Mouse (Mus musculus): Measurements from ENCODE around the gene Nos1ap. TPM values are rescaled to one million over a fixed set of nuclear protein-coding genes. Genes with fewer than 3 reads are reported as not detected.
A peak's percentile ranks its signal among the peaks of the same experiment; 100 is the strongest.

Nos1ap gene
- total RNA-seq, 2 experiments from 2014 or later, result 79.2 to 91.1 TPM

DNA sequence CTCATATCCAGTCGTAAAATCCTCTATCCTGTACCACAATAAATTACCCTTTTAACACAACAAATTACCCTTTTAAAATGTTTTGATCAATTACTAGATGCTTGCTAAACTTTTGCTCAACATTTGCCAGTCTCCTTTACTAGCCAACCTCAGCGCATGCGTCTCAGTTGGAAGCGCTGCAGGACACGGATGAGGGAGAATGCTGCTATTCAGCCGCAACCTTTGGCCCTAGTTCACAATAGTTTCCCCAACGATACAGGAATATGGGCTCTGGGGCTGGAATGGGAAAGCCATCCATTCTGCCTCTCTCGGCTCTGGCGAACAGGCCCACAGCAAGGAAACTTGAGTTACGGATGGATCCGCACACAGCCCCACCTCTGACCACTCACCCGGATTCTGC lies 75.4 kb downstream of the Nos1ap start:
- intact Hi-C loops (cut with DNase I), result no loop called here
- no peak for DNase-seq (ENCODE audit: extremely low spot score in 1 of 2, low spot score in 2 of 2)

DNA sequence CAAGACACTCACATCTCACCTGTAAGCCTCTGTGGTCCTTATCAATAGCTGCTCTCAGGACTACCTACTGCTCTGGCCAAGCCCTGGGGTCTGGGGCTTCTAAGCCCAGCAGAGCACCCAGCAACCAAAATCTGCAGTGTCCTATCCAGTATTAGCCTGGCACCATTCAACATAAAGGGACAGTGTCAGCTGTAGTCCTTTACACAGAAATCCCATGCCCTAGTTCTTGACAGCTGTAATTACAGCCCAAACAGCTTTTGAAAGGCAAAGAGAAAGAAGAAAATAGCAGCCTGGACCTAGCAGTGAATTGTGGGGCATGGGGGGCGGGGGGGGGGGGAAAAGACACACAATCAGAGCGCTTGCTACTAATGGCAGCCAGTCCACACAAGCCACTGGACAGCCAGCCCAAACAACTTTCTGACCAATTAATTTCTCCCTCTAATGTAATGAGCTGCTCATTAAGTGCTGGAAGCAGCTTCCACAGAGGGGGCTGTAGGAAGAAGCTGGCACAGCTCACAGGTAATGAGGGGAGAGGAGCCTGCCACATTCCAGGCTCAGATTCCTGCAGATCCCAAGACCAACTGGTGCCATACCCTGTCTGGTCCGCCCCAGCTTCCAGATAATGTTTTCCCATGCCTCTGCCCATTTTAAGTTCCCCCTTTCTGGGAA lies 77.1 kb downstream of the Nos1ap start:
- intact Hi-C loops (cut with DNase I), result no loop called here
- DNase-seq (ENCODE audit: extremely low spot score in 1 of 2, low spot score in 2 of 2), result no peak

DNA sequence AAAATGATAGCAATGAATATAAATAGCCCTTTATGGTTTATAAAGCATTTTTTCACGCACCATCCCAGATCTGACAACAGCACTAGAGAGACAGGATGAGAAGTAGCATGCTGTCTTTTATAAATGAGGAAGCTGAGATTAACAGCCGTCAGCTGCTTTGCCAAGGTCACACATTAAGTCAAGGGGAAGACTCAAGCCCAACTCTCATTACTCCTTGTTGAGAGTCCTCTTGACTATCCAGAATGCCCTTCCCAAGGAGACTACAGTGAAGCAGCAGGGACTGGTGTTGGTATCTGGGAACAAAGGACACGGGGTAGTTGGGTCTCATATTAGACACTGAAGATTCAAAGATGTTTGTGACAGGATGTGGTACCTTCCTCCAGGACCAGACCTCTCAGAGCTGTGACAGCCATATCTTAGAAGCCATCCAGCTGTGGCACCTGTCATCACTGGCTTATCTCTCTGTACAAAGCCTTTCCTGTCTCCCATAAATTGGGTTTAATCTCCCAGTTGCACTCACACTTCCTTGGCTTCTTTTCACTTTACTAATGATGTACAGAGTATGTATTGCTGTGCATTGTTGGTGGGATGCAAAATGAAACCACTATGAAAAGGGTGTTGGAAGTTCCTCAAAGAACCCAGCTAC lies 78.9 kb downstream of the Nos1ap start:
- peak in 1 of 2 experiments; percentile 2 for DNase-seq (ENCODE audit: extremely low spot score in 1 of 2, low spot score in 2 of 2)
- intact Hi-C loops (cut with DNase I), result no loop called here

DNA sequence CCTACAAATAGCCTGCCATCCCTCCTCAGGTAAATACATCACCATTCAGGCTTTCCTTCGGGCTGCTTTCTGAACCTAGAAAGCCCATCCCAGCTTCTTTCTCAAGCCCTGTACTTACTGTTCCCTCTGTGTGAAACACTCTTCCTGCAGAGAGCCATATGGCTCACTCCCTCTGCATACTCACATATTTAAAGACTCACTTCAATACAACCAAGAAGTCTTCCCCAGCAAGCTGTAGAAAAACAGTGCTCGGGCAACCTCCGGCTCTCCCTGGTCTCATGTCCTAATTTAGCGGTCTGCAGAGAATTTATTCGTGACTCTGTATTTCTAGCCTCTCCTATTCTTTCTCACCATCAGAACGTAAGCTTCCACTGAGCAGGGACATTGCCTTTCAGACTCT lies 83.4 kb downstream of the Nos1ap start:
- peak in 1 of 2 experiments; percentile 10 for DNase-seq (ENCODE audit: extremely low spot score in 1 of 2, low spot score in 2 of 2)

DNA sequence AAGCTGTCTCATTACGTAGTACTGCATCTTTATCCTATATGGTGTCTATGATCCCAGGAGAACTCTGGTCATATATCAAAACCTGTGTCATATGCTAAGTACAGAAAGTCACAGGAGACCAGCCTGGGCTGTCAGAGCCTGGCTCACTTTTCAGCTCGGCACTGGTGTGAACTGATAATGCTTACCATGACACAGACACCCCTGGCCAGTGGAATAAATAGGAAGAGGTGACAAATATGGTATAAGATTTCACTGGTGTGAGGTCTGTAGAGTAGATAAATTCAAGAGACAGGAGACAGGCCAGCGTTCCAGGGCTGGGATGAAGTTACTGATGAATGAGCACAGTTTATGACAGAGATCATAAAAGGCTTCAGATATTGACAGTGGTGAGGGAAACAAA lies 84.6 kb downstream of the Nos1ap start:
- intact Hi-C loops (cut with DNase I), result no loop called here
- peak in 1 of 2 experiments; percentile 4 for DNase-seq (ENCODE audit: extremely low spot score in 1 of 2, low spot score in 2 of 2)

More for the DNA sequence above, 83.4 kb downstream of the Nos1ap start:
- intact Hi-C loops (cut with DNase I), result no loop called here

DNA sequence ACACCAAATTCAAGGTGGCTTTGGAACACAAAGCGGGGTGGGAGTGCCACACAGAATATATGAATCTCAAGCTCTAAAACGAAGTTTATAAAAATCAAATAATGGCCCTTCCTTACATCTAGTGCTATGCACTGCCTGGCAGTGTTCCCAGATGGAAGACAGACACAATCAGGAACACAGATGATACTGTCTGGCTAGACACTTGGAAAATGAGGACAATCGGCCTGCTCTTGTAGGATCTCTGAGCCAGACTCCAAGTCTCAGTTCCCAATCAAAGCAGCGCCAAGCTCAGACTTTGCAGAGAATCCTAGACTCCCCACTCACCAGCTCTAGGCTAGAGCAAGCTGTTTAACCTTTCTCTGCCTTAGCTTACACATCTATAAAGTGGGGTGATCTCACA lies 85.3 kb downstream of the Nos1ap start:
- DNase-seq (ENCODE audit: extremely low spot score in 1 of 2, low spot score in 2 of 2), result peak in 1 of 2 experiments; percentile 11
- intact Hi-C loops (cut with DNase I), result no loop called here

DNA sequence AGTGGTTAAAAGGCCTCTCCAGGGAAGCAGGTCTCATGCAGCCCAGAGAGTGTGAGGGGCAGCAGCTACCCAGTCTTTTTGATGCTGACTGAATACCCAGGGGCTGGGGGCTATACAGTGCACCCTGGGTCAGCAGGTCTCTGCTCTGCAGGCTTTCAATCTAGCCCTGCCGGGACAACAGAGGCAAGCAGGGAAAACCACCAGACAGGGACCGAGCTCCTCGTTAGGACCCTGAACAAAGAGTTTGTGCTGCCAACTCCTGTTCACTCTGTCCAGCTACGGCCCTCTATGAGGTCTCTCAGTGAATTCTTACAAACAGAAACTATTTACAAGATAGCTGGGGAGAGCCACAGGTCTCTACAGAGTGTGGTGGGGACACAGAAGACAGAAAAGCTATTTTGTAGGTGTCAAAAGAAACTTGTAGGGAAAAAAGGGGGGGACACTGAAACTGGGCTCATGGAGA lies 86.4 kb downstream of the Nos1ap start:
- intact Hi-C loops (cut with DNase I), result no loop called here
- peak in 1 of 2 experiments; percentile 12 for DNase-seq (ENCODE audit: extremely low spot score in 1 of 2, low spot score in 2 of 2)

DNA sequence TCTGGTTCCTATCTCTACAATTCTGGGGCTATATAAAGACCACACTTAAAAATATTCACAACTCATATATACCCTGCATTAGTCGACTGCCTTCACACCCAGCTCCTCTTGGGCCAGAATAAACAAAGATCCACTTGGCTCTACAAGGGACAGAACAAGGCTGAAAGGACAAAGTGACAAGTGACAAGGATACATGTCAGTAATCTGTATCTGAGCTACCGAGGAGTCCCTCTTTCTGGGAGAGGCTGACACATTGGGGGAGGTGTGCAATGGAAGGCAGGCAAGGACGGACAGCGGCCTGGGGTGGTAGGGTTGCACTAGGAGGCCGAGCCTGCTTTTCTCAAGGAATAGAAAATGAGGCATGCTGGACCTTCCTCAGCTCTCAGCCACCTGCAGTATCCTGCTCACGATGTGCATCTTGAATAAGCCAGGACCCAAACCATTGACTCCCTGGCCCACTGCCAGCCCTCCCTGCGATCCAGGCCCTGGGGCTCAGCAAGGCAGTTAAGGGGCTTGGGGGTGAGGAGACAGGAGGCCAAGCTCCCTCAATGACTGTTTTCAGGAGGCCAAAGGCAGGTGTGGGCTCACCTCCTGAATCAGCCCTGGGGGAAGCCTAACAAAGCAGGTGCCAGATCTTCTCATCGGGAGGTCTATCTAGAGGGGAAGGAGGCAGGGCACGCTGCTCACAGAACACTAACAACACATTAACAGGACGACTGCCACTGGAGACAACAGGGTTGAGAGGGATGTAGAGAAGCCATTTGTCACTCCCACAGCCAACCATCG lies 87.0 kb downstream of the Nos1ap start:
- peak in 1 of 2 experiments; percentile 37 for DNase-seq (ENCODE audit: extremely low spot score in 1 of 2, low spot score in 2 of 2)
- intact Hi-C loops (cut with DNase I), result no loop called here

DNA sequence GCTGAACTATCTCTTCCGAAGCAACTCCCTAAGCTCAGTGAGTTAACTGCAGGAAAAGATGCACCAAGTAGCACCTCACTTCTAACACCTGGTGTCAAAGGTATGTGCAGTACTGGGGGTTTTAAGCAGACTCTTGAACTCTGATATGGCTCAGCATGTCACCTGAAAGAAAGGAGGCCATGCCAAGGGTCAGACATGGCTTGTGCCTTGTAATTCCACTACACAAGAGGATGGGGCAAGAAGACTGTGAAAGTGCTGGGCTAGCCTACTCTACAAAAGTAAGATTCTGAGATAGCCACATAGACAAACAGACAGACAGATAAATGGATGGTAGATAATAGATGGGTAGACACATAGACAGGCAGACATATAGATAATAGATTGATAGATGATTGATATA lies 87.7 kb downstream of the Nos1ap start:
- intact Hi-C loops (cut with DNase I), result no loop called here
- peak in 1 of 2 experiments; percentile 2 for DNase-seq (ENCODE audit: extremely low spot score in 1 of 2, low spot score in 2 of 2)

DNA sequence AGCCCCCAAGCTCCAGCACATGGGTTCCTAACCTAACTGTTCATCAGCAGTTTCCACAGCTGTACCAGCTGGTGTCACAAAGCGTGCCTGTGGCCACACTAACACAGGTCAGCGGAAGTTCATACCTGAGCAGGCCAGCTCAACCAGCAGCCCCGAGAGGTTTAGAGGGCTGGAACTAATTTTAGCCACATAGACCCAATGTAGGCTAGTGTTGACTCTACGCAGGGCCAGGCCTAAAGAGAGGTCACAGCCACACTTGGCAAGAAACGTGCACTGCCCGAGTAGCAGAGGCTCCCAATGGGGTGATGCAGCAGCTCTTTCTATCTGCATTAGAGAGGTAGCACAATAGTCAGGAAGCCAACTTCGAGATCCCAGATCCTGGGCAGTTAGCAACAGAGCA lies 88.1 kb downstream of the Nos1ap start:
- DNase-seq (ENCODE audit: extremely low spot score in 1 of 2, low spot score in 2 of 2), result peak in 1 of 2 experiments; percentile 11
- intact Hi-C loops (cut with DNase I), result no loop called here

DNA sequence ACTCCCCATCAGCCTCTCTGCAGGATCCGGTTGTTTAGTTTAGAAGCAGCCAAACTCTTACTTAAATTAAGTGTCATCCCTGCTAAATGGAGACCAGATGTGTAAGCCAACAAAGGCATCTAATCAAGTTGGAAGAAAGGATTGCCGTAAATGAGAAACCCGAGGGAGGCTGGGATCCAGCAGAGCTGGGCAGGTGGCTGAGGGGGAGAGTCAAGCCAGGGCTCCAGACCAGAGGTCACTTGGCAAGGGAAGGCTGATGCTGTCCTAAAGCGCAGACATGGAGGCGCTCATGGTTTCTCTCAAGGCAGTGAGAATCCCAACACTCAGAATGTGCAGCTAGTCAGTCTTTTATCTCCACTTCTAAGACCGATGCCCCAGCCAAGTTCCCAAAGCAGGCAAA lies 89.8 kb downstream of the Nos1ap start:
- intact Hi-C loops (cut with DNase I), result loop anchor here (10.0 kb wide), 1 partner anchor 205 kb away; no protein-coding TSS in a partner anchor
- DNase-seq (ENCODE audit: extremely low spot score in 1 of 2, low spot score in 2 of 2), result peak in 1 of 2 experiments; percentile 12

DNA sequence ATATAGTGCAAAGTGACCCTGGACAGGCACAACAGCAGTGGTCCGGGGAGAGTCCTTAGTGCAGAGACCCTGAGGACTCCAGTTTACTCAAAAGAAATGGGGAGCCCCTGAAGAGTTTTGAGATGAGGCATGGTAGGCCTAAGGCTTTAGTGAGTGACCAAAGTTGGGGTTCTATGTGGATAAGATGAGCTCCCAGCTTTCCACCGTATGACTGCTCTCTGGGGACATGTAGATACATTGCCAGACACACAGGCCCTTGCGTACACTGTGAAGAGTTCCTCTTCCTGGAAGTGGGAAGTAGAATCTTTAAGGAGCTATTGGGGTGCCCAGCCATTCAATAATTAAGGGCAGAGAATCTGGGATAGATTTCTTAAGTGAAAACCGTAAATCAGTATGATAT lies 90.2 kb downstream of the Nos1ap start:
- intact Hi-C loops (cut with DNase I), result loop anchor here (10.0 kb wide), 1 partner anchor 205 kb away; no protein-coding TSS in a partner anchor

DNA sequence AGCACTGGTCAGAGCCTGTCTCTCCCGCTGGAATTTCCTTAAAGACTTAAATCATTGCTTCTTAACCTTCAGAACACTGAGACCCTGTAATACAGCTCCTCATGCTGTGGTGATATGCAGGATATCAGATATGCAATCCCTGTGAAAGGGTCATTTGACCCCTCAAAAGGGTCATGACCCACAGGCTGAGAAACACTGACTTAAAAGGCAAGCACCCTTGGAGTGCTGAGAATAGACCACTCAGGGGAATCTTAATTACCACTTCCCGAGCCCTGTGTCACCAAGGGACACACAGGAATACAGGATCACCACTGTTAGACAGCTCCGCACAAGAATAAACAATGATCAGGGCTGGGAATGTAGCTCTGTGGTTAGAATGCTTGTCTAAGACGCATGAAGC lies 91.0 kb downstream of the Nos1ap start:
- no peak for DNase-seq (ENCODE audit: extremely low spot score in 1 of 2, low spot score in 2 of 2)
- intact Hi-C loops (cut with DNase I), result loop anchor here (10.0 kb wide), 1 partner anchor 204 kb away; no protein-coding TSS in a partner anchor

More for the DNA sequence above, 90.2 kb downstream of the Nos1ap start:
- DNase-seq (ENCODE audit: extremely low spot score in 1 of 2, low spot score in 2 of 2), result peak in 1 of 2 experiments; percentile 3

DNA sequence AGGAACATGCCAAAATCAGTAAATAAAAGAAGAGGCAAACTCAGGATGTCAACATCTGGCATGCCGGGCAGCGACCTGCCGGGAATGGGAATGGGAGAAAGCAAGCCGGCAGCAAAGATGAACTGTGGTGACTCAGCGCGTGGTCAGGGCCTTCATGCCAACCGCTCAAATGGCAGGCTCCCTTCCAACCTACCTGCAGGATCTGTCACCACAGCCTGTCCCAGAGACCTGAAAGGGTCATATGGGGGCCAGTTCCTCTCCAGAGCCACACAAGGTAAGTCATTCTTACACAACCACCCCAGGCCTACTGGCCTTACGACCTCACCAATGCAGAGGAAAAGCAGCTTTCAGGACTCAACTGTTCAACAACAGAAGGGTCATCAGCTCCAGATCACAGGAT lies 93.4 kb downstream of the Nos1ap start:
- intact Hi-C loops (cut with DNase I), result loop anchor here (10.0 kb wide), 1 partner anchor 201 kb away; no protein-coding TSS in a partner anchor
- DNase-seq (ENCODE audit: extremely low spot score in 1 of 2, low spot score in 2 of 2), result no peak

DNA sequence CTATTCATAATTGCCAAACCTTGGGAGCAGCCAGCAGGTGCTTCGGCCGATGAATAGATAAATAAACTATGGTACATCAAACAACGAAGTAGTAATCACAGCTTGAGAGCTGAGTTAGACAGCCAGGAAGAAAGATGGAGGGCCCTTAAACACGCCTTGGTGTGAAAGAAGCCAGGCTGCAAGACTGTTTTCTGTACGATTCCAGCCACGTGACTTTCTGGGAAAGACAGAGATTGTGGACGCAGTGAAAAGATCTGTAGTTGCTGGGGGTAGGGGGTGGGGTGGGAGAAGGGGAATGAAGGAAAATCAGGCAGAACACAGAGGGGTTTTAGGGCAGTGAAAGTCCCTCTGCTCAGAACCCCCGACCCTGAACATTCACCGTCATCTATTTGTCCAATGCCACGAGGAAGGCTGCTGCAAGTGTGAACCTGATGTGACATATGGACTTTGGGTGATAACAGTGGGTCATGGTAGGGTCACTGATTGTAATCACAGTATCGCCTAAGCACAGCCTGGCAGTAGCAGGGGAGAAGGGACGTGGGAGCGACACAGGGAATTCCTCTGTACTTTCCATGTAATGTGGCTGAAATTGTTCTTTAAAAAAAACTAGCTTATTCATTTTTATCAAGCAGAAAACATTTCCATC lies 94.0 kb downstream of the Nos1ap start:
- intact Hi-C loops (cut with DNase I), result loop anchor here (10.0 kb wide), 1 partner anchor 201 kb away; no protein-coding TSS in a partner anchor

DNA sequence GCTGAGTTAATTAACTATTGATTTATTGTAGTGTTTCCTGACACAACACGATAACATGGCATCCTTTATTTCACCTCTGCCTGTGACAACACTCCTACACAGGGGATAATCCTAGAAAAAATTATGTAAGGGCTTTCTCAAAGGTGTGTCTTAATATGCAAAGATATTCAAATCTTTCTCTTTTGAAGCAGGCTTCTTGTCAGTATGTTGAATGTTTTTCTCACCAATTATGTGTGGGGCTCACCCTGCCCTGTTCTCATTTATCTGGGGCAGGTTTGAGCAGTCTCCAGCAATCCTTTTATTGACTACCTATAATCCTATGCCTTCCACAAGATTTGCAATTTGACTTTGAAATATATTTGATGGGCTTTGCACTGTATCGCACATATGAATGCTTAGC lies 97.1 kb downstream of the Nos1ap start:
- intact Hi-C loops (cut with DNase I), result loop anchor here (10.0 kb wide), 1 partner anchor 198 kb away; no protein-coding TSS in a partner anchor

More for the DNA sequence above, 94.0 kb downstream of the Nos1ap start:
- DNase-seq (ENCODE audit: extremely low spot score in 1 of 2, low spot score in 2 of 2), result no peak

DNA sequence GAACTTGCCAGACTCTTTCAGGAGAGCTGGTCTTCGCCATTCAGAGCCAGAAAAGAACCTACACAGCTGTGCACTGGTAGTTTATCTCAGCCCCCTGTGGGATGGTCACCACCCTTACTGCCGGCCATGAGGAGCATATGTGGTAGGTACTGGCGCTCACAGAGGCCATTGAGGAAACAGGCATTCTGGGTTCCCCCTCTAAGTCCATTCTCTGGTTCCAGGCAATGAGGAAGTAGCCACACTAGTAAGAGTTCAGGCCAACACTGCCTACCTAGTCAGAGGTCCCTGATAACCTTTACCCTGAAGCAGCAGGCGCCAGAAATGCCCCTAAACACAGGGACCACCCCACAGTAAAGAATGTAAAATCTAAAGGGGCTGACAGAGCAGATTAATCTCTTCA lies 97.6 kb downstream of the Nos1ap start:
- DNase-seq (ENCODE audit: extremely low spot score in 1 of 2, low spot score in 2 of 2), result no peak
- intact Hi-C loops (cut with DNase I), result loop anchor here (10.0 kb wide), 1 partner anchor 197 kb away; no protein-coding TSS in a partner anchor

More for the DNA sequence above, 97.1 kb downstream of the Nos1ap start:
- DNase-seq (ENCODE audit: extremely low spot score in 1 of 2, low spot score in 2 of 2), result no peak

DNA sequence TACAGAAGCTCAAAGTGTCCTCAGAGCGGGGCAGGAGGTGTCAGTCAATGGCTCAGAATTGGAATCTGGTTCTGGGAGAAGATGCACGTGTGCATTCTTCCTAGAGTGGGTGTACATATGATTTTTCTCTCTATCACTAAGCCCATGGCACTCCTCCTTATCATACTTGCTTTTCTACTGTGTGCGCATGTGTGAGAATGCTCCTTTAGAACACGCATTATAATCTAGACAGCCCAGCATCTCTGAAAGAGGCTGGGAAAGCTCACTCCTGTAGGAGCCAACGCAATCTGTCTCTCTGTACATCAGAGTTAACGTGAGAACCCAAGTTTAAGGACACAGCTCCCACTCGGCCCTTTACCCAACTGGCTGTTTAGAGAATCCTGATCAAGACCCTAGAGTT lies 99.7 kb downstream of the Nos1ap start:
- DNase-seq (ENCODE audit: extremely low spot score in 1 of 2, low spot score in 2 of 2), result no peak
- intact Hi-C loops (cut with DNase I), result loop anchor here (10.0 kb wide), 1 partner anchor 195 kb away; no protein-coding TSS in a partner anchor

All from left cerebral cortex, postnatal 10 days (tissue).